Mouse (Mus musculus) thymus, postnatal 4 days (tissue): Measurements from ENCODE around the gene Dnah2.
"Not testable (repeated sequence)": the region's sequence is repeated elsewhere in the genome, so short reads cannot be mapped to it uniquely, and the experiment has no call there.

ENCODE experiments used
- DNase-seq: peaks from one replicate; pipeline ENCODE4 v3.0.0; 2021

Gene Dnah2

GRCm38 (mm10) chr11:69560896-69561854 lies 12.3 kb upstream of the Dnah2 start:
- DNase-seq, result no peak

- peak; percentile 28 for DNase-seq
Measured at GRCm38 (mm10) chr11:69559851-69560765, 11.2 kb upstream of the Dnah2 start, which contains the start of gene Efnb3. Gene Efnb3, minus strand, starts transcription at chr11:69560205.

GRCm38 (mm10) chr11:69559183-69559582 lies 10.3 kb upstream of the Dnah2 start:
- no peak for DNase-seq

GRCm38 (mm10) chr11:69558756-69559155 lies 9.8 kb upstream of the Dnah2 start:
- no peak for DNase-seq

- no peak for DNase-seq
Measured at GRCm38 (mm10) chr11:69557381-69557958, 8.6 kb upstream of the Dnah2 start.

GRCm38 (mm10) chr11:69554539-69555140 lies 5.7 kb upstream of the Dnah2 start:
- no peak for DNase-seq

- DNase-seq, result no peak
Measured at GRCm38 (mm10) chr11:69553341-69553721, 4.4 kb upstream of the Dnah2 start.

GRCm38 (mm10) chr11:69552622-69553340 lies 3.9 kb upstream of the Dnah2 start:
- peak; percentile 63 for DNase-seq

GRCm38 (mm10) chr11:69551310-69551709 lies 2.4 kb upstream of the Dnah2 start:
- DNase-seq, result no peak

- DNase-seq, result peak; percentile 78
Measured at GRCm38 (mm10) chr11:69547071-69547470, 1.8 kb downstream of the Dnah2 start.

- peak; percentile 94 for DNase-seq
Measured at GRCm38 (mm10) chr11:69546423-69547053, 2.4 kb downstream of the Dnah2 start.

- no peak for DNase-seq
Measured at GRCm38 (mm10) chr11:69545957-69546356, 3.0 kb downstream of the Dnah2 start.

- DNase-seq, result no peak
Measured at GRCm38 (mm10) chr11:69543598-69543997, 5.3 kb downstream of the Dnah2 start.

- DNase-seq, result not testable (repeated sequence)
Measured at GRCm38 (mm10) chr11:69541741-69542140, 7.2 kb downstream of the Dnah2 start.

GRCm38 (mm10) chr11:69540700-69541099 lies 8.2 kb downstream of the Dnah2 start:
- no peak for DNase-seq

GRCm38 (mm10) chr11:69534990-69535389 lies 13.9 kb downstream of the Dnah2 start:
- no peak for DNase-seq

- no peak for DNase-seq
Measured at GRCm38 (mm10) chr11:69532480-69533150, 16.3 kb downstream of the Dnah2 start.

GRCm38 (mm10) chr11:69530755-69531154 lies 18.2 kb downstream of the Dnah2 start:
- not testable (repeated sequence) for DNase-seq

GRCm38 (mm10) chr11:69530281-69530680 lies 18.6 kb downstream of the Dnah2 start:
- DNase-seq, result not testable (repeated sequence)

- no peak for DNase-seq
Measured at GRCm38 (mm10) chr11:69528031-69528390, 20.9 kb downstream of the Dnah2 start.
